Mouse (Mus musculus) ovary, postnatal 36 days (tissue): Measurements from ENCODE around the gene Zfp239.

Experiments
- DNase-seq: peaks from one replicate; pipeline ENCODE4 v3.0.0; 2022; ENCODE audit warnings: low spot score, mixed read lengths

Gene Zfp239

DNA sequence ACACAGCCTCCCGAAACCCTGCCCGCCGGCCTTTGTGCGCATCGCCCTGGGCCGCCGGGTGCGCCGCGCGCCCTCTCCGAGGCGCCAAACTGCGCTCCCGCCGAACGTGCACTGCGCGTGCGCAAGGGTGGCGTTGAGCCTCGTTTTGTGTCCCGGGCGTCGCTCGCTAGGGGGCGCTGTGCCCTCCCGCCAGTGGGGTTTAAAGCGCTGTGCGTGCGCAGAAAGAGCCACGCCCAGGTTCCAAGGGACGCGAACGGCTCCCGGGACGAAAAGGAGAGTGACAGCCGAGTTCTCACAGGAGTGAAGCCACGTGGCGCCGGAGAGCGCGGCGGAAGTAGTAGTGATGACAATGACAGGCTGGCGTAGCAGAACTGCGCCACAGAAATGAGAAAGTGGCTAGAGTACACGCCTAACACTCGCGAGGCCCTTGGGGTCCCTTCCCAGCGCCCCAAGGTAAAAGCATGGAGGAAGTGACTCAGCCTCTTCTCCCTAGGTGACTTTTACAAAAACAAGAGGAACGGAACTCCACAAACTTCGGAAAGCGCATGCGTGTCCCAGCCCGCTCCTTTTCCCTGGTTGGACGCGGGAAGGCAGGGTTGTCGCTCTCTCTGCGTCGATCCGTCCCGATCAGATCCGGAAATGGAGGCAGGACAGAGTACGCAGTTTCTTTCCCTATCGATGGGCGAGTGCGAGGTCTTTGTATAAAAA is 17.7 kb downstream of the Zfp239 start:
- peak; percentile 100 for DNase-seq

DNA sequence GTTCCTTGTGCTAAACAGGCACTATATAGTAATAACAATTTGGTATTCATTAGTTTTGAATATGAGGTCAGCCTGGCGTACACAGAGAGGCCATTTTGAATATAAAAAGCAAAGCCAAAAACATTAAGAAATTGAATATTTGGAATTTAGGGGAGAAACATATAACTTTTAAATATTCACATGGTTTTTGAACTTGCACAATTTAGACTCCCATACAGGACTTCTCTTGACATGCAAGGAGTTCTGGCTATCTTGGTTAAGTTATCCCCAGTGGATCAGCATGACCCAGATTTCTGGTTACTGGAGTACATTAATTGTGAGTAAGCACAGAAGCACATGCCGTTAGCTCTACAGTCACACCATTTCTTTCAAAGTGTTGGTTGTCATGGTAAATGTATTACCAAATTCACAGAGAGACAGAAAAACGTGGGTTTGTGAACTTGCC is 18.5 kb downstream of the Zfp239 start:
- DNase-seq: no peak

DNA sequence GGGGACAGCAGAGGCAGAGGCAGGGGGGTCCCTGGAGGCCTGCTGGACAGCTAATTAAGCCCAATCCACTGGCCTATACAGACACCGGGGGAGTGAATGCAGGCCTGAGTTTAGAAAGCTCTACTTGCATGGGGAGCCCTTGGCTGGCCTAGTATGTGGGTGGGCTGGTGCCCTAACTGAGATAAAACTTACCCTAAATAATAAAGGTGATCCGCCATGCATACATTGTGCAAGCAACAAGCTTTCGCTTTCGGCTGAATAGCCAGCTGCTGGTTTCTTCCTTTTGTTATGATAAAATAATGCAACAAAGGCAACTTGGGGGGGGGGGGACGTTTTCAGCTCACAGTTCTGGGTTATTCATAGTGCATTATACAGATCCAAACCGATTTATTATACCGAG is 19.3 kb downstream of the Zfp239 start:
- no peak for DNase-seq

DNA sequence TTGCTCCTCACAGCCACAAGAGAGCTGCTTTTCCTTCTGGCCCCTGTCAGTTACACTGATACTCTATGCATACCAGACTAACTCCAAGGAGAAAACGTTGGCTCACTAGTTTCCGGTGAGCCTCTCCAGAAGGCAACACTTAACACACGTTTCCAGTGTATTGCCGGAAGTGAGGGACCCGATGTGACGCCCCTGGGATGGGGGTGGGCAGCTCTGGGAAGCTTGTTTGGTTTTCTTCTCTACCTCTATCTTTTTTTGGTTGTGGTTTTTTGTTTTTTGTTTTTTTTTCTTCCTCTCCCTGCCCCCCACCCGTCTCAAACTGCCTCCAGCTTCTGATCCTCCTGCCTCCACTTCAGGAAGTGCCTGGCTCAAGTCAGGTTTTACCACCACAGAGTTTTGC is 20.1 kb downstream of the Zfp239 start:
- no peak for DNase-seq

DNA sequence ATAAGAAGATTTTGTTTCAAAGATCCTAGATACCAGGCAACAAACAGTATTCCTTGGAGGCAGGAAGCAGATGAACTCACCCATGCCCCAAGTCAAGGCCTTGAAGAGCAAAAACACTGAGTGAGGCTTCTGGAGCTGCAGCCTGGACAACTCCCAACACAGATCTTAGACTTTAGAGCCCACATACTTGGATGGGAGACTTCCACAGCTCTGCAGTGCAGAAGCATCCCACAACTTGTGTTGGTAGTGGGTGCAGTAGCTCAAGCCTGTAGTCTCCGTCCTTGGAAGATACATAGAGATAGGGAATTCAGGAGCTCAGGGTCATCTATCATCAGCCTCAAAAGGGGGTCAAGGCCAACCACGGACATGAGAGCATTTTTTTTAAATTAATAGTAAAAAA is 24.0 kb downstream of the Zfp239 start:
- DNase-seq: peak; percentile 20

DNA sequence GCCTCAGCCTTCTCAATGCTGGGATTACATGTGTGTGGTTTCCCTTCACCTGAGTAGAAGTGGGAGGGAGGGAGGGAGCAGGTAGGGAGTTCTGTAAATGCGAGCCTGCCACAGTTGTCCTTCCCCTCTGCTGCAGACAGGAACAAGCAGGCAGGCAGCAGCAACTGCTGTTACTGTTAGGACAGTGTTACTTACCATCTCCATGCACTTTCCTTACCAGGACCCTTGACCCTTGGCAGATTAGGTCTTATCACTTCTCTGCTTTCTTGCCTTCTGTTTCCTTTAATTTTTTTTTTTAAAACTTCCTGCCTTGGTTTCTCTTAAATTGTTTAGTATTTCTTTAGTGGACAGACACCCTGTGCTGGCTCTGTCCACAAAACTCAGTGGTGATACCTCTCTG is 26.1 kb downstream of the Zfp239 start:
- no peak for DNase-seq

DNA sequence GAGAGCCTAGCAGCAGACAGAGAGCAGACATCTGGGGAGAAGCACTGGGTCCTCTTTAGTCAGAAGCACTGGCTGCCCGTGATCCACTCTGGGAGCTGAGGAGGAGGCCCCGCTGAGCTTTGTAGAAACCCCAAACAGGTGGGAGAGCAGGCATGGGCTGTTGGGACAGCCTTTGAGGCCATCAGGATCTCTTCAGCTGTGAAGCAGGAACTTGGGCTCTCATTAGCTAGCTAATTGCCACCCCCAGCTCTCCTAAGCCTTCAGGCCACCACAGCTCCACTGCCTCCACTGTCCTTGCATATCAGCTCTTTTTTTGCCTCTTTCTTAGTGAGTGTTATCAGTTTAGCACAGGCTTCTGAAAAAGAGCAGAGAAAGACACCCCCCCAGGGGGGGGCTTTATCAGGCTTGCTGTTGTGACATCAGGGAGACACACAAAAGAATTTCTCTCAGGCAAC is 26.8 kb downstream of the Zfp239 start:
- no peak for DNase-seq

DNA sequence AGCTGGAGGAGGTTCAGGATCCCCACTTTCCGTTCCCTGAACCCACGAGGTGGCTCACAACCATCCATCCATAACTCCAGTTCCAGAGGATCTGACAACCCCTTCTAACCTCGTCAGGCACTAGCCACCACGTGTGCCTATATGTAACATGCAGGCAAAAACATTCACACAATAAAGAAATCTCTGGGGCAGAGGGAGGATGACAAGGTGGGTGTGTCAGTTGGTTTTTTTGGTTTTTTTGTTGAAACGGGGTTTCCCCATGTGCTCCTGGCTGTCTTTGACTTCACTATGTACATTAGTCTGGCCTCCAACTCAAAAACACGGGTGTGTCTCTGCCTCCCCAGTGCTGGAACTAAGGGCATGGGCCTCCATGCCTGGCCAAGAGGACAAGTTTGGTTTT is 28.4 kb downstream of the Zfp239 start:
- no peak for DNase-seq

DNA sequence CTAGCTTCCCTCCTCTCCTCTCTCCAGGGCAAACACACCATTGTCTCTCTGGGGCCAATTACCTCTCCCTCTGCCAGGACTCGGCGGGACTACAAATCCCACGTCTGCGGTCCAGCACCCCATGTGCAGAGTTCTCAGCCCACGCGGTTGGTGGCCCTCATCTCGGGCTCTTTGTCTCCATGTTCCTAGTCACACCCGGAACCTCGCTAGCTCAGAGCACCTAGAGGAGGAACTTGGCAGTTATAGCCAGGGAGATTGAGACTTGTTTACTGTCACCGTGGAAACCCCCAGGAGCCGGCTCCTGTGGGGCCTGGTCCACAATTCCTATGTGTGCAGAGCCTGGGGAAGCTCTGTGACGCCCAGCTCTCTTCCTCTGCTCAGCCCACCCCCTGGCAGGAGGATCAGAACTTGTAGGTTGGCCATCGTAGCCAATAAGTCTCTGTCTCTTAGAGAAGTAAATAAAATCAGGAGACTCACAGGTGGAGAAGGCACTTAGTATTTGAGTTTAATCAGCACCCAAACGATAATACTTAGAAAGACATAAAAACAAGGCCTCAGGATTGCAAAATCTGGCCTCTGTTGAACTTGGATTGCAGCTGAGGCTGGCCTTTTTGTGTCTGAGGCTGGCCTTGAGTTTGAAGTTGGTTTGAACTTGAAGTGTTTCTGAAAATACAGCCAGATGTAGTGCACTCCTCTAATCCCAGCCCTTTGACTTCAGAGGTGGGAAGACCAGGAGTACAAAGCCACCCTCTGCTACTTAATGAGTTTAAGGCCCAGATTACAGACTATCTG is 29.7 kb downstream of the Zfp239 start:
- peak; percentile 24 for DNase-seq

DNA sequence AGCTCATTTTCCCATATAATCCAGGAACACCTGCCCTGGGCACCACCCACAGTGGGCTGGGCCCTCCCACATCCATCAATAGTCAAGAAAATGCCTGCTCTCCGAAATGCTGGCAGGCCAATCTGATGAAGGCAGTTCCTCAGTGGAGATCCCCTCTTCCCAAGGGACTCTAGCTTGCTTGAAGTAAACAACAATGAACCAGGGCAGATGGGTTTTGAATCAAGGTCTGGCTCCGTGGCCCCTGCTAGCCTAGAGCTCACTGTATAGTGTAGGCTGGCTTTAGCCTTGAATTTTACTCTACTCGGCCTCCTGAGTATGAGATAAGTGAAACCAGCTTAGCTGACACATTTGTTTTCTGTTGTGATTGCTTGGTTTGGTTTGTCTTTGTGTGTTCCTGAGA is 30.5 kb downstream of the Zfp239 start:
- DNase-seq: peak; percentile 13

DNA sequence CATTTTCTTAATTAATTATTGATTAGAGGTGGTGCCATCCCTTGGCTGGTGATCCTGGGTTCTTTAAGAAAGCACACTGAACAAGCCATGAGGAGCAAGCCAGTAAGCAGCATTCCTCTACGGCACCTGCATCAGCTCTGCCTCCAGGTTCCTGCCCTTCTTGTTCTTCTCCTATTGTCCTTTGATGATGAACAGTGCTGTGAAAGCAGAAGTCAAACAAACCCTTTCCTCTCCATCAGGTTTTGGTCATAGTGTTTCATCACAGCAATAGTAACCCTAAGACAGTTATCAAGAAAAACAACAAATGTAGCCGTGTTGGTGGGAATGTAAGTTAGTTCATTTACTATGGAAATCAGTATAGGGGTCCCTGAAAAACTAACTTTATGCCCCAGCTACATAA is 31.5 kb downstream of the Zfp239 start:
- DNase-seq: no peak

DNA sequence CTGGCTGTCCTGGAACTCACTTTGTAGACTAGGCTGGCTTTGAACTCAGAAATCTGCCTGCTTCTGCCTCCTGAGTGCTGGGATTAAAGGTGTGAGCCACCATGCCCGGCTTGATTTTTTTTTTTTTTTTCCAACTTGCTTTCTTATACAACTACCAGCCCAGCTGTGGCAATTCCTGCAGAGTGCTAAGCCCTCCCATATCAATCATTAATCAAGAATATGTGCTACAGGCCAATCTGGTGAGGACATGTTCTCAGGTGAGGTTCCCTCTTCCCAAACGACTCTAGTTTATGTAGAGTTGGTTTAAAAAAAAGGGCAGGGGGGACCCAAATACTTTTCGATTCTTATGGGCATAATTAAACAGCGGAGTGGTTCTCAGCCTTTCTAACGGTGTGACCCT is 35.9 kb downstream of the Zfp239 start:
- DNase-seq: no peak

DNA sequence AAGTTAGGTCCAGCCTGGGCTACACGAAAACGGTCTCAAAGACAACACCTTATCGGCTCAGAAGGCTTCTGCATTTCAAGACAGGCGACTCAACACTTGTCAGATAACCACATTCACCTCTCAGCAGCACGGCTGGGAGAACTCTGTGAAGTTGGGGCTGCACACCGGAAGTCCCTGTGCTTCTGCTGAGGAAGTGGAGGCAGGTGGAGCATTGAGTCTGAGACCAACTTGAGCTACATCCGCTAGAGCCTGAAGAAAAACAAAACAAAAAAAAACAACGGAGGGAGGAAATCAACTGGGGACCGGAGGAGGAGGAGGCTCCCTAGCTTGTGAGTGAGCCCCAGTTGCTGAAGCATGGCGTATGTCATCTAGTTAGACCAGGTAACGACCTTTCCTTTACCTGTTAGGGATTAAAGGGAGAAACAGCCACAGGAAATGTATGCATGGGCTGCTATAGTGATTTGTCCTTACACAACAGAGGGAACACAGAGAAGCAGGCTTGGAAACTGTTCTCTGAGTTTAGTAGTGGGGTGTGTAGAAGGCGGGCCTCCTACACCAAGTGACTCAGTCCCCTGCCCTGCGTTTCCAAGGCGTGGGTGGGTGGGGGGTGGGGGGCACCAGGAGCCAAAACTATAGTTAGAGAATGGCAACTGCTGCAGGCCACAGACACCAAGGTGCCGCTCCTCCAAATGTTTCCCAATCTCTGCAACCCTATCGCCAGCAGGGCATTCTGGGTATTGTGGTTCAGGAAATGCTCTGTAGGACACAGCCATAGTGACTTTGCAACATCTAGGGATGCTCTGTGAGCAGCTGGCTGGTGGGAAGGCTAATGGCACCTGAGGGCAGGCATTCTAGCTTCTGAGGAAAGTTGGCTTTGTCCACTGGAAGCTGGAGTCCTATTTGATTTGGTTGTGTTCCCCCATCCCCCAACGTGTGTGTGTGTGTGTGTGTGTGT is 38.5 kb downstream of the Zfp239 start, which contains the start of gene Hnrnpf:
Hnrnpf (plus strand) TSS at position 199 of the 955 bp plus-strand sequence.
- DNase-seq: no peak

DNA sequence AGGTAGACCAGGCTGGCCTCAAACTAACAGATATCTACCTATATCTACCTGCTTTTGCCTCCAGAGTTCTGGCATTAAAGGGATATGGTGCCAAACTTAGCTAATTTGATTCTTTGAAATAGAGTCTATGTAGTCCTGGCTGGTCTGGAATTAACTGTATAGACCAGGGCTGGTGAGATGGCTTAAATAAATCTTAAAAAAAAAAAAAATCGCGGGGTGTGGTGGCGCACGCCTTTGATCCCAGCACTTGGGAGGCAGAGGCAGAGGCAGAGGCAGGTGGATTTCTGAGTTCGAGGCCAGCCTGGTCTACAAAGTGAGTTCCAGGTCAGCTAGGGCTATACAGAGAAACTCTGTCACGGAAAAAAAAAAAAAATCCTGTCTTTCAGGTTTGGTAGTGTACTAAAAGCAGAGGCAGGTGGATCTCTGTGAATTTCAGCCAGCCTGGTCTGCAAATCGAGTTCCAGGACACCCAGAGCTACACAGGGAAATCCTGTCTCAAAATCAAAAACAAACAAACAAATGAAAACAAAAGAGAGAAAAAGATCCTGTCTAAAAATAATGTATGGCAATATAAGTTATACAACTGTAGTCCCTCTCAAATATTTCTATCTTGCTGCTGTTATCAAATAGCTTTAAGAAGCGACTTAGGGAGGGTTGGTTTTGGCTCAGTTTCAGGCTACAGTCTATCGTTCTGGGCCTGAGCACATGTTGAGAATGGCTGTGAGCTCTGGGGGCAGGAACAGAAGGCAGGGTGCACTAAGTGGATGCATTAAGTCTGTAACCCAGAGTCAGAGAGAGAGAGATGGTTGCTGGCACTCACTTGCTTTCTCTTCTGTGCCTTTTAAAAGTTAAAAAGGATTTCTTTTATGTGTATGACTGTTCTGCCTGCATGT is 39.9 kb downstream of the Zfp239 start:
- no peak for DNase-seq

DNA sequence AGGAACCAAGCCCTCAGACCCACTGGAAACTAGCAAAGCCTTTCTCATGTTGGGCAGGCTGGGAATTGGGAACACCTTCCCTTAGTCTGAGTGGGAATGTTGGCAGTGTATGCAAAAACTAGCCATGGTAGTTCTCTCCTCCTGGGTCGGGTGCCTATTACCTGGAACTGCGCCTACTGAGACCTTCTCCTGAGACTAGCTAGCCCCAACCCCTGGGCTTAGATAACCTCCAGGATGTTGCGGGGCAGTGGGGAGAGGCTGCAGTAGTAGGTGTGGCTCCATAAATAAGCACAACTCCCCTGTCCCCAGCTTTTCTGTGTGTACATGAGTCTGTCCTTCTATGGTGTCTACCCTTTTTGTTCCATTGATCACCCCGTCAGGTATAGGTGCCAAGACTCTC is 40.7 kb downstream of the Zfp239 start:
- DNase-seq: no peak

DNA sequence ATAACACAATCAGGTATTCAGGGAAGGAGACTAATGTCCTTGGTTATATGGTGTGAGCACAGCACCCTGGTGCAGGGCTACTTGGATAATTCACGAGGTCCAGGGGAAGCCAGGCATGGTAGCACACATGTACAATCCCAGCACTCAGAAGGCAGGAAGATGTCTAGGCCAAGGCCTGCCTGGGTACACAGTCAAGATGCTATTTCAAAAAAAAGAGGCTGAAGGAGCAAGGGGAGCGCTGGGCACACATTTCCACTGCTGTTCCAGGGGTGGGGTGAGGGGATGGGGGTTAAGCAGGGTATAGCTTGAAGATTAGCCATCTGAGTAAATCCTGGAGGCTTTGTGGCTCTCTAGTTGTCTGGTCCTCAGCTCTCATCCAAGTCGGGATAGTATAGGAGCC is 41.9 kb downstream of the Zfp239 start:
- DNase-seq: no peak

DNA sequence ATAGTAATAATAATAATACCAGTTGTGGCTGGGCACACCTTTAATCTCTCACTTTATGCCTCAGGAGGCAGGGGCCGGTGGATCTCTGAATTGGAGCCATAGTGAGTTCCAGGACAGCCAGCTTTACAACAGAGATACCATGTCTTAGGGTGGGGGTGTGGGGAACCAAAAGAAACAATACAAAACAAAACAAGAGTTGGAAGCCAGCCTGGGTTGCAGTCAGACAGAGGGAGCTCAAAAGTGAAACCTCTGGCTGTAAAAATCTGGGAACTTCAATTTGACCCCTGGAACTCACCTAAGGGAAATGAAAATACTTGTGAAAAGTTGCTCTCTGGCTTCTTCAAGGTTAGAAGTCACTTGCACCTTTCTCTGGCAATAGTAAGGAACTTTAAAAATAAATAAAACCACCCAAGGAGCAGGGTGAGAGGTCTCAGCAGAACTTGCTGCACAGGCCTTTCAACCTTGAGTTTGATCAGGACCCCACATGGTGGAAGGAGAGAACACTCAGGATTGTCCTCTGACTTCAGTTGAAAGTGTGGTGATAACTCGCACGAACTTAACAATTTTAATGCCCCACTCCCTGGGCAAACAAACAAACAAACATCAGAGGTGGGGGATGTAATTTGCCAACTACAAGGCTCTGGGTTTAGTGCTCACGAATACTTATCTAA is 43.5 kb downstream of the Zfp239 start:
- no peak for DNase-seq

DNA sequence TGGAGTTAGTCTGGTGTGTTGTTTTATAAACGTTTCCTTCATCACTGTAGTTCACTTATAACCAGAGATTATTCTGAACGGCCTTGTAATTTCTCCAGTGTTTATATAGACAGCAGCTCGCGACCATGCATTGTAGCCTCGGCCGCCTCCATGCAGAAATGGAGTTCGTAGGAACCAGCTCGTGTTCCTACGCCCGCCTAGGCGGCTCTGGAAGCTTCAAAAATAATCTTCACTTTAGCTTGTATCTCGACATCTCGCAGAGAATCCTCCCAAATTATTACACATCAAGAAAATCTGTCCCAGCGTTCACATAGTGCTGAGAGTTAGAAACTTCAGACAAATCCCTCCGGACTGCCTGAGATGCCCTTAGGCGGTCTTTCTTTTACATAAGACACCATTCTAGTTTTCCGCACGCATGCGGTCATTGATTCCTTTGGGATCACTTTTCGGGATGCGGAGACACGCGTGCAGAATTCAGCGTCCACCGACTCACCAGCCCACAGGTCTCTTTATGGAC is 44.2 kb downstream of the Zfp239 start:
- no peak for DNase-seq

DNA sequence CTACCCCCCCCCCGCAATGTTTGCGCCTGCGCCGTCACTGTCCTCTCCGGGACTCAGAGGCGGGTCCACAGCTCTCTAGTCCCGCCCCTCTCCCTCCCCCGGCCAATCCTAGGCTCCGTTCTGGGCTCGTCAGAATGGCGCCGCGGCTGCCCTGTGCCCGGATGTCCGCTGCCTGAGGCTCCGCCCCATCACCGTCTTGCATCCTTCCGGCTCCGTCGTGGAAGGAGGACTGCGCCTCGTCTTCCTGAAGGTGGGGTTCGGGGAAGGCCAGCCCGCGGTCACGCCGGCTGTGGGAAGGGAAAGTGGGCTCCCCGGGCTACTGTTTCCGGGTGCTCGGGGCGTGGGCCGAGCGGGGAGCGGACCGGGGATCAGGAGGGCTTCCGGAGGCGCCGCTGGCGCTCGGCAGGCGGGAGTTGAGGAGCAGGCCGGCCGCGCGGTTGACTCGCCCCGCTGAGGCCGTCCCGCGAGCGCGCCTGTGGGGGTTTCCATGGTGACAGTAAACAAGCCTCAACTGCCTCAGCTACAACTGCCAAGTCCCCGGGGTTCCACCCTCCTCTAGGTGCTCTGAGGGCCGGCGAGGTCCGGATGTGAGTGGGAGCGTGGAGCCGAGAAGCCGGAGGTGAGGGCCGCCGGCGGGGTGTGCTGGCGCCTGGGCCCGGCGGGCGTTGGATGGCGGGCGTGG is 44.8 kb downstream of the Zfp239 start:
- peak; percentile 96 for DNase-seq
